Mouse (Mus musculus) NIH3T3 (cell line): ENCODE measurements around the gene Timm13.

Source experiments
- DNase-seq: peaks from one replicate; pipeline ENCODE4 v3.0.0-alpha.2; 2012; ENCODE audit warnings: low read depth

The Timm13 gene

DNA sequence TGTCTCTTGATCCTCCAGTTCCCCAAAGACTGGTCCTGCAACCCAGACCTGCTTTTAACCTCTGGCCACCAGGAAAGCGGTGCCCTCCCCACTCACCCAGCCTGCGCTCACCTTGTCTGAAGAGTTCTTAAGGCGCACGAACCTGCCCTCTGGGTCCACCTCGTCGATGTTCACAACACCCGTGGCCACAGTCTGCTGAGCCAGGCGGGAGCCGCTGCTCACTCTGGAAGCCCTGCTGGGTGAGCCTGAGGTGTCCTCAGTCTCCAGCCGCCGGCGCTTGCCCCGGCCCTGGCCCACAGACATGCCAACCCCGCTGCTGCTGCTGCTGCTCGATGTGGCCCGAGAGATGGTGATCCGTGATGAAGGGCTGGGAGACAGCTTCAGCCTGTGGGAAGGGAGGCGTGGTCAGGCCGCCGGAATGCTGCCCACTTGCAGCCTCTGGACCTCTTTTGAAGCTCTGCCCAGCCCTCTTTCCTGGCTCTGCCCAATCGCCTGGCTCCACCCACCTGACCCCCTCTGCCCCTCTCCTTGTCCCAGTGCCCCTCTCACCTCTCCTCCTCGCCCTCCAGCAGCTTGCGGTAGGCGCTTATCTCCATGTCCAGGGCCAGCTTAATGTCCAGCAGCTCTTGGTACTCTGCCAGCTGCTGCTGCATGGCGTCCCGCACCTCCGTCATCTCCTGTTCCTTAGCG lies 3.4 kb upstream of the Timm13 start:
- no peak for DNase-seq

DNA sequence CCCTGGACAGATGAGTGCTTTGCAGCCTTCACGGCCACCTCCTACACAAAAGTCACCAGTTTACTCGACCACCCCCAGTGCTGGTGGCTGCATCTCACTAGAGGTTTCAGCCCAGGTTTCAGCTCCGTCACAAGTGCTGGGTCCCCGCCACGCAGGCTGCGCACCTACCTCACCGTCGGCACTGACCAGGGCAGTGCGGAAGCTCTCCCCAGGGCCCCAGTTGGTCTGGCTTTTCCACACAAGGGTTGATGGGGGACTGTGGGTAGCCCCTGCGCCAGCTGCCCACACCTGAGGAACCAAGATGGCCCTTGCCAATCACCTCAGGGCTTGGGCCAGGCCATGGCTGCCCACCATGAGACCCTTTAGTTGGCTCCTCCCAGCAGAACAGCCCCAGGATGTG lies 2.5 kb upstream of the Timm13 start:
- no peak for DNase-seq

DNA sequence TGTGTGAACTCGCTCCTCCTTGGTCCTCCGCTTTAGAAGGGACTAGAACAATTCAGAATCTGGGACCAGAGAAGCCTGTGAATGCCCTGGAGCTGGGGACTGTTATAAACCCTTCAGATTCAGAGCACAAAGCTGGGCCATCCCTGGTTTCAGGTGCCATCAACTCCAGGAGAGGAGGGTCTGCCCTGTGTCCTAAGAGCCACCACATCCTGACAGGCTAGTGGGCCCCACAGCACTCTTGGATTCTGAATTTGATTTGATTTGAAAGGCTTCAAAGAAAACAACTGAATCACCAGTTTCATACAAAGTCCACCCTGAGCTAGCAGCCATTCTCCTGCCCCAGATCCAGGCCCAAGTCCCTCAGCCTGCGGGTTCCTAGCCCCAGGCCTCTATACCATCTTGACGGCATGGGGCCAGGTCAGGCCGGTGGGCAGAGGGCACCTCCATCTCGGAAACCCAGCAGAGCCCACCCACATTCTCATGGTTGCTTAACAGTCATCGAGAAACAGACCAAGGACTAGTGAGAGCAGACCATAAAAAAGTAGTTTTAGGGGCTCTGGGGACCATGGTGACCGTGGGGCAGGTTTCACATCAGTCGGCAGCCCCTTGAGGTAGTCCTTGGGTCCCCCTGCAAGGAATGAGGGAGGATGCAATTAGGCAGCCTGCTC lies 1.6 kb upstream of the Timm13 start:
- no peak for DNase-seq

DNA sequence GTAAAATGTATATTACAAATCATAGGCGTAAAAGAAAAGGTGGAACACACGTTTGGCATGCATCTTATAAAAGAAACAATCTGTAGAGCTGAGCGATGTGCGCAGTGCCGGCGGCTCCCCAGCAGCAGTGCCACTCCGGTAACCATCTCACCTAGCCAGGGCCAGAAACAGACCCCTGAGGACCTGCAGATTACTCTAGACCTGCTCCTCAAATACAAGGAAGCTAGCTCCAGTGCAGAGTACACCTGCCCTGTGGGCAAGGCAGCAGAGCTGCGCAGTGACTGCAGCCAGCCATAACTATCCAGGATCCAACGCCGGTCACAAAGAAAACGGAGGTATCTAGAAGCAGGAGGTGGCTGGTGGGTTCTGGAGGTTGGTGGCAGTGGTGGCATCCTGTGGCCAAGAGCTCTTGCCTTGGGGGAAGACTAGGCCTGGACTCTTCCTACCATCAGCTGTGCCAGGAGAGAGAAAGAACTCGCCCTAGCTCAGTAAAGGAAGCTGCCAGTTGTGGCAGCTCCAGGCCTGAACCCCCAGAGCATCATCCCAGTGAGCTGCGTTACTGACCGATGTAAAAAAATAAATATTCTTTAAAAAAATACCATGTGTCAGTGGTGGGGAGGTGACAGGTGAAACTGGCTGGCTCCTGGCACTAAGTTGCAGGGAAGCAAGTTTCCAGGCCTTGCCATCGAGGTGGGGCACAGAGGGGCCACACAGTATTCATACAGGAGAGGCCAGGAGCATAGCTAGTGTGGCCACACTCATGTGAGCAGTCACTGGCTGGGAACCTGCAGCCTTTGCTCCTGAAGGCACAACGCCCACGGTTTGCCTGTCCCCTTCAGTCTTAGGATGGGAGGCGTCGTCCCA lies 872 bp upstream of the Timm13 start:
- no peak for DNase-seq

DNA sequence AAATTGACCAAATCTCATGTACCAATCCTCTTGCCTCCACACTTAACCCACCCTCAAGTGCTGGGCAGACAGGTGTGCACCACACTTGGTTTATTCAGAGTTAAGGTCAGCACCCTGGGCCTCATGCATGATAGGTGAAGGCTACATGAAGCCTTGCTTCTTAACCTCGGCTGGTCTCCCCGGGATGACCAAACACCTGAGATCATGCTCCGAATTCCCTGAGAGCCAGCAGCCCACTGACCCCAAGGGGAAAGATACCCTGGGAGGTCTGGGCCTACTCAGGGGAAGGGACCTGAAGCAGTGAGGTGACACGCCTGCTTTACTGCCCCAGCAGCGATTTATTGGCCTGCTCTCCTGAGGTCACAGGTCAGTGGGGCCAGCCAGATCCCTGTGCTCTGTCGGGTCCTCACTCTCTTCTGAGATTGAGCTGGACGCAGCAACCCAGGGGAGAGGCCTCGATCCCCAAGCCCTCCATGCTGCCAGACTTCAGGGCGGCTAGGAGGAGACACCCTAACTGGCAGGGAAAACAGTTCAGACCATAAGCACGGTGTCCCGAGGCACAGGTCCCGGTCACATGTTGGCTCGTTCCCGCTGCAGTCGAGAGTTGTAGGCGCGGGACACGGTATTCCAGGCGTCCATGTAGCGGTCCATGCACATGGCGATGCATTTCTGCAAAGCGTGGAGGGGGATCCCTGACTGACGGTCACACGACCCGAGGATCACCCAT lies 1.0 kb downstream of the Timm13 start:
- no peak for DNase-seq

DNA sequence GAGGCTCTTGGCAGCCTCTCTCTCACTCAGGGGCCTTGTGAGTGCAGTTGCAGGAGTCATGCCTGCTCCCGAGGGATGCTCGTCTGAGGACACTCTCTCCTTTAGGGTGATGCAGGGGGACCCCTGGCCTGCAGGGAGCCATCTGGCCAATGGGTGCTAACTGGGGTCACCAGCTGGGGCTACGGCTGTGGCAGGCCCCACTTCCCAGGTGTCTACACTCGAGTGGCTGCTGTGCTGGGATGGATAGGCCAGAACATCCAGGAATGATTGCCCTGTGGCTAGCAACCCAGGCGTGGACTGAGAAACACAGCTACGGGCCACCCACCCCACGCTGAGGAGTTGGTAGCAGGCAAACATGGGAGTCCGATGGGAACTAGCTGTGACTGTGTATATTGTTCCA lies 1.7 kb downstream of the Timm13 start:
- DNase-seq = no peak

DNA sequence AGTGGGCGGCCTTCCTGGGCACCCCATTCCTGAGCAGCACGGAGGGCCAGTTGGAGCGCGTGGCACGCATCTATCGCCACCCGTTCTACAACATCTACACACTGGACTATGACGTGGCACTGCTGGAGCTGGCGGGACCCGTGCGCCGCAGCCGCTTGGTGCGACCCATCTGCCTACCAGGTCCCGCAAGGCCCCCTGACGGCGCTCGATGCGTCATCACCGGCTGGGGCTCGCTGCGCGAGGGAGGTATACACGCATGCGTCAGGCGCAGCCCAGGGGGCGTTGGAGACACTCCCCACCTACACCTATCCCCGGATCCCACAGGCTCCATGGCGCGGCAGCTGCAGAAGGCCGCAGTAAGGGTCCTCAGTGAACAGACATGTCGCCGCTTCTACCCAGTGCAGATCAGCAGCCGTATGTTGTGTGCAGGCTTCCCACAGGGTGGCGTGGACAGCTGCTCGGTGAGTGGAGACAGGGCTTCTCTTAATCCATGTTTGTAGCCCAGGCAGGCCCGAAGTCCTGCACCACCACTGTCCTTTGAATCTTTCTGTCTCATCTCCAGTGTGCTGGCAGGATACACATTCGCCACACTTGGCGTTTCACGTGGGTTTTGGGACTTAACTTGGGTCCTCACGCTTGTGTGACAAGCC lies 2.8 kb downstream of the Timm13 start:
- no peak for DNase-seq

DNA sequence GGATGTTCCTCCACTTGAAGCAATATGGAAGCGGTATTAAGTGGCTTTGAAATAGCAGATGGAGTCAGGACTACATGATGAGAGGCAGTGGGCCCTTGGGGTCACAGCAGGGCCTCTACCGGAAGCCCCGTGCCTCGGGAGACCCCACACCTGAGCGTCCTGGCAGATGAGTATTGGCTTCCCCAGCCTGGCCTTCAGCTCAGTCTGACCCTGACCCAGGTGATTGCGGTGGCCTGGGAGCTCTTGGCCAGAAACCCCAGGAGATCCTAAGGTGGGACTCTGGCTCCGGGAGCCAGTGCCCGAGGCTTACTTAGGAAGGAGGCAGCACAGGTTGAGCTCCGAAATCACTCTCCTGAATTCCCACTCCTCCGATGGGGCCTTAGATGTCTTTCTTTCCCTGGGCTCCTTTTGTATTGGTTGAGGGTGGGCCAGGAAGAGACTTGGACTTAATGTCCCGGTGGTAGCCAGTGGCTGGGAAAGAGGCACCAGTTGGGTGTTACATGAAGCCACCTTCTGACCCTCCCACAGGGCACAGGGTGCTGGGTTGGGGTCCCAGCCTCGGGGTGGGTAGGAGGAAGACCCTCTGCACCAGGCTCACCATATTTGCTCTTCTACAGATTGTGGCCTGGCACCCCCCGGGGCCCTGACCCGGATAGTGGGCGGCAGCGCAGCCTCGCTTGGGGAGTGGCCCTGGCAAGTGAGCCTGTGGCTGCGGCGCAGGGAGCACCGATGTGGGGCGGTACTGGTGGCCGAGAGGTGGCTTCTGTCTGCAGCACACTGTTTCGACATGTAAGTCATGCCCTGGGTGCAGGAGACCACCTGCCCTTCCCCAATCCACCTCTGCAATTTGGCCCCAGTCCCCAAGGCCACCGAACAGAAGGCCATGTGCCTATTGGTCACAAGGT lies 3.9 kb downstream of the Timm13 start:
- no peak for DNase-seq

DNA sequence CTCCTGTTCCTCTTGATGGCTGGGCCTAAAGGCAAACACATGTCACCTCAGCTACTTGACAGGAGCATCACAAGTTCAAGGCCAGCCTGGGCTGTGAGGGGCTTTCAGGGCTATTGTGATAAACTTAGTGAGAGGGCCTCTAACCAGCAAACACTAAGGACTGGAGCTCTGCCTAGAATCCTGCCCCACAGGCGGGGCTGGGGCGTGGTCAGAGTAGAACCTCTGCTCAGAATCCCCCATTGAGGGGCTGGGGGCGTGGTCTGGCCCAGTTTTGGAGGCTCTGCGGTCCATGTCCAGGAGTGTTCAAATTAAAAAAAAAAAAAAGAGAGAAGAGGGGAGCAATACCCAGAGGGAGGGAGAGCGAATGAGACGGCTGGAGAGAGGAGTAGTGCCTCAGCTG lies 5.1 kb downstream of the Timm13 start:
- DNase-seq = no peak

DNA sequence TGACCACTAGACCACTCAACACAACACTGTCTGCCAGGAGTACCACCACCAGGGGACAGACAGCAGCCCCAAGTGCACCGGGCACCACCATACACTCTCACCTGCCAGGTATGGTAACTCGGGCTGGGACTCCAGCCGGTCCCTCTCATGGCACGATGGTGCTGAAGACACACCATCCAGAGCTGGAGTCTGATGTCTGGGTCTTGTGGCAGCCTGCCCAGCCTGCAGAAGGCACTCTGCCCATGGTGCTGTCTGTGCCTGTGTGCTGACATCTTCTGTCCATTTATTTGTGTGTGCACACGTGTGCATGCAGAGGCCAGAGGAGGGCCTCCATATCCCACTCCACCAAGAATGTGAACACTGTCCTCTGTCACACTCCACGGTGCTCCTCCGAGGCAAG lies 5.7 kb downstream of the Timm13 start:
- DNase-seq = no peak

DNA sequence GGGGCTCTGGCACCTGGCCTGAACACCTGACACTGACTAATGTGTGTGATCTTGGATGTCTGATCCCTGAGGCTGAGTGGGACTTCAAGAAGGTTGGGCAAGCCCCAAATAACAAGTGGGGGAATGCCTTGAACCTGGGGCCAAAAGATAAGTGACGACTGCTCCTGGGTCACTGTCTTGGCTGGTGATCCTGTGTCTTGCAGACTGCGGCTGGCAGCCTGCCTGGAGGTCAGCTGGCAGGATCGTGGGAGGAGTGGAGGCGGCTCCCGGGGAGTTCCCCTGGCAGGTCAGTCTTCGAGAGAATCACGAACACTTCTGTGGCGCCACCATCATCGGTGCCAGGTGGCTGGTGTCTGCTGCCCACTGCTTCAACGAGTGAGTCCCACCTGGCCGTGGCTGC lies 13.6 kb downstream of the Timm13 start:
- DNase-seq = peak; percentile 44

DNA sequence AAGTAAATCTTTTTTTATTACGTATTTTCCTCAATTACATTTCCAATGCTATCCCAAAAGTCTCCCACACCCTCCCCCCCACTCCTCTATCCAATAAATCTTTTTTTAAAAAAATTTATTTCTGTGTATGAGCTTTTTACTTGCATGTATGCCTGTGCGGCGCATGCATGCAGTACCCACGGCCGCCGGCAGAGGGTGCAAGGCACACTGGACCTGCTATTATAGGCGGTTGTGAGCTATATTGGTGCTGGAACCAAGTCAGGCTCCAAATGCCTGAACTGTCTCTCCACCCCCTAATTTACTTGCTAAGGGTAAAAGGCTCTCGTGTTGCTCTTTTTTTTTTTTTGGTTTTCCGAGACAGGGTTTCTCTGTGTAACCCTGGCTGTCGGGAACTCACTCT lies 19.5 kb downstream of the Timm13 start:
- peak; percentile 87 for DNase-seq

DNA sequence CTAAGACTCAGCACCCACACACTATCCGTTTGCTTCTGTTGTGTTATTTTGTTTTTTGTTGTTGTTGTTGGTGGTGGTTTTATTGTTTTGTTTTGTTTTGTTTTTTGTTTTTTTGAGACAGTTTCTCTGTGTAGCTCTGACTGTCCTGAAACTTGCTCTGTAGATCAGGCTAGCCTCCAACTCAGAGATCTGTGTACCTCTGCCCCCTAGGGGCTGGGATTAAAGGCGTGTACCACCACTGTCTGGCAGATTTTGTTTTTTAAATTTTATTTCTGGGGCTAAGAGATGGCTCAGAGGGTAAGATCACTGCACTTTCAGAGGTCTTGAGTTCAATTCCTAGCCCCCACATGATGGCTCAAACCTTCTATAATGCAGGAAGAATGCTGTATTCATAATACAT lies 19.9 kb downstream of the Timm13 start:
- no peak for DNase-seq

DNA sequence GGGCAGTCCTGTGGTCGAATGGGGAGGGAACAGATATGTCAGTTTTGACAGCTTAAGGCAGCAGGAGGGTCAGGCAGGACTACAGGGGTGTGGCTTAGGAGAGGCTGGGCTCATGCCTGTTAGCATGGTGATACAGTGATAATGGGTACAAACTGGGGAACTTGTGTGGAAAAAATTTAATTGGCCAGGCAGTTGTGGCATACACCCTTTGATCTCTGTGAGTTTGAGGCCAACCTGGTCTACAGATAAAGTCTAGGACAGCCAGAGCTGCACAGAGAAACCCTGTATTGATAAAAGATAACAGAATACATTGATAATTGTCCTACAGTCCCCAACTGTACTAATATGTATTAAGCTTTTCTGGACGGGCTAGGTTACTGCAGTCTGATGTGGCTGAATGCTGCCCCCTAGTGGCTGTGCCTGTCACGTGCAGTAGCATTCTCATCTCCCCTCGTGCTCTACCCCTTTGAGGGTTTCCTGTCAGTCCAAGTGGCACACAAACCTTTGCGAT lies 20.6 kb downstream of the Timm13 start:
- peak; percentile 84 for DNase-seq

DNA sequence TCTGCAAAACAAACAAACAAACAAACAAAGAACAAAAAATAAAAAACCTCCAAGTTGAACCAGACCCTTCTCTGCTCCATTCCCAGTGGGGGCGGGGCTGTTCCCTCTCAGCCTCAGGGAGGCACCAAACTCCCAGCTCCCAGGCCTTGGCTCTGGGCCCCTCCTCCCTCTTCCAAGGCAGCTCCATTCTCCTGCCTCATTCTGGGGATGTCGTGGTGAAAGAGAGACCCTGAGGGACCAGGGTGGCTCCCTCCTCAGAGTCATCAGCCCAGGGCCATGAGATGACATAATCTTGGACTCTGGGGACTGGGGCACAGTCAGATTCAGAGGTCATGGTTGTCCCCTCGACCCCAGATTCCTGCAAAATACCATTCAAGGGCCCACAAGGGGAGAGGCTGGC lies 24.2 kb downstream of the Timm13 start:
- peak; percentile 32 for DNase-seq

DNA sequence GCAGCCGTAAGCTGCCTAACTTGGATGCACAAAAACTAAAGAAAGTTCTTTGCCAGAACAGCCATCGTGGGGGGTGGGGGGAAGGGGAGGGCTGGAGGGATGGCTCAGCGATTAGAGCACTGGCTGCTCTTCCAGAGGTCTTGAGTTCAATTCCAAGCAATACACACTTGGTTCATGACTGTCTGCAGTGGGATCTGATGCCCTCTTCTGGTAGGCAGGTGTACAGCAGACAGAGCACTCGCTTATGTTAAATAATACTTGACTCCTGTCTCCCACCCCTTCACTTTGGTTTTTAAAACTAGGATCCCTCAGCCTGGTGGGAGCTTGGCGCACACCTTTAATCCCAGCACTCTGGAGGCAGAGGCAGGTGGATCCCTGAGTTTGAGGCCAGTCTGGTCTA lies 24.7 kb downstream of the Timm13 start:
- peak; percentile 83 for DNase-seq

DNA sequence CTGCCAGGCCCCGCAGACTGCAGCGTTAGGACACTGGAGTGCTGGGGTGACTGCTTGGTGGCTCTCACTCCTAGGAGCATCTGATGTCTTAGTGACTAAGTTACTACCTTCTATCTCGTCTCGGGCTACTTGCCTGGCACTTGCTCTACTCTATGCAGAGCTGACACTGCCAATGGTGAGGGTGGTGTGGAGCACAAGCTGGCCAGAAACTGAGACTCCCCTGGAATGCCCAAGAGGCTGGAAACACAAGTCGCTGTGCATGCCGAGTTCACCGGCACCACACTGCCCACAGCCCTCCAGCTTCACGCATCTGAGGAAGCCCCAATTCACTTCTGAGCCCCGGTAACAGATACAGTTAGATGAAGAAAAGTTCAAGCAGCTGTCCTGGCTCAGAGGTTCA lies 26.7 kb downstream of the Timm13 start:
- no peak for DNase-seq

DNA sequence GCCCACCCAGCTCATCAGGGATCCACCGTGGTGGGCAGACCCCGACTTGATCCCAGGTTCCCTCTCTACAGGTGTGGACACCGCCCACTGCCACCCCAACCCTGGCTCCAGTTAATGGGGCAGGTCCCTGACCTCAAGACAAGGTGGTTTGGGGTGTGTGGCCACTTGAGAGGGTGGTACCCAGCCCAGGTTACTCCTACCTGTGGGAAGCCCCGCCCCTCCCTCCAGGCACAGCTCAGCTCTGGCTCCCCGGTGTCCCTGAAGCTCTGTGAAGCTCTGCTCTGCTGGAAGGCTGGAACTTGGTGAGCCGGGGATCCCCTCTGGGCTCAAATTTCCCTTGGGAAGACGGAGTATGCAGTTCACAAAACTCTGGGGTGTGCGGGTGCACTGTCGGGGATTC lies 29.2 kb downstream of the Timm13 start, which contains the start of gene Tmprss9:
Tmprss9 (plus strand) TSS at position 268 of the 400 bp plus-strand sequence.
- DNase-seq = no peak

DNA sequence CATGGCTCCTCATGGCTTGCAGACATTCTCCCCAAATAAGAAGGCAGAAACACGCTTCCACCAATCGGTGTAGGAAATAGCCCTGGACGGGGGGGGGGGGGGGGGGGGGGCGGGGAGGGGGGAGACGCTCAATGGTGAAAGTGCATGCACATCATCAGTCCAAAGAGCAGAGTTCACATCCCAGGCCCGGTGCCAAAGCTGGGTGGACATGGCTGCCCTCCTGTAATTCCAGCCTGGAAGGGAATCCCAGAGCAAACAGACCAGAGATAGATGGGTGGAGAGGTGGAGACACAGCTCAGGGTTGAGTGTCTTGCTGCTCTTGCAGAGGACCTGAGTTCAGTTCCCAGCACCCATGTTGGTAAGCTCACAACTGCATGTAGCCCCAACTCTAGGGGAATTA lies 29.8 kb downstream of the Timm13 start:
- DNase-seq = peak; percentile 20

DNA sequence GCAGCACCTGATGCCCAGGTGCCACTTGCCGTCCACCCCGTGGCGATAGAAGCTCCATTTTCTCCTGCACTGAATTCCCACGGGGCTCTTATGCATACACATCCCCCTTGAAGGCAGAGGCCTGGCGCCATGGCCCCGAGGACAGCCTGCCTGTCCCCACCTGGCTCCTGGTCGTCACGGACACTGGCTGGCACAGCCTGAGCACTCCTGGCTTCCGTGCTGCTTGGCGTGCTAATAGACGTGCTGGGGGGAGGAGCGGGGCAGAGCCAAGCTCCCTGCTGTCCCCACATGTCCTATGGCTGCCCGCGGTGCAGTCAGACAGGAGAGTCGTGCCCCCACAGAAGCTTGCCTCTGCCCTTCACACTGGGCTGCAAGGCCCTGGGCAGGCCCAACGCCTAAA lies 36.3 kb downstream of the Timm13 start:
- no peak for DNase-seq

DNA sequence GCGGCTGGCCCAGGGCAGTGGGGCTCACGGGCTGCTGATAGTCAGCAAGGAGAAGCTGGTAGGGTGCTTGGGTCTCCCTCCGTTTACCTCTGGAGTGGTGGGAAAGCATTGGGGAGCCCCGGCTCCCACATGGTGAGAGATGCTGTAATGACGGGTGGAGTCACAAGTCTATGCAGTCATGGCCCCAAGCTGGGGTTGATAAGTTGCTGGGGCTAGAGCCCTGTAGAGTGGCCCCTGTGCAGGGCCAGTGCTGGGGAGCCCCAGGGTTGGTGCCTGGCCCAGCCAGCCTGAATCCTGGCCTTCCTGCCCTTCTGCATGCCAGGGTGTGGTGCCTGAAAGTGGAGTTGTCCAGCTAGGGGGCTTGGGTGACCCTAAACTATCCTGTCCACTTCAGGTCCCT lies 38.5 kb downstream of the Timm13 start:
- no peak for DNase-seq
